Mouse (Mus musculus): ENCODE data around the gene Hcfc2.

Gene Hcfc2

DNA sequence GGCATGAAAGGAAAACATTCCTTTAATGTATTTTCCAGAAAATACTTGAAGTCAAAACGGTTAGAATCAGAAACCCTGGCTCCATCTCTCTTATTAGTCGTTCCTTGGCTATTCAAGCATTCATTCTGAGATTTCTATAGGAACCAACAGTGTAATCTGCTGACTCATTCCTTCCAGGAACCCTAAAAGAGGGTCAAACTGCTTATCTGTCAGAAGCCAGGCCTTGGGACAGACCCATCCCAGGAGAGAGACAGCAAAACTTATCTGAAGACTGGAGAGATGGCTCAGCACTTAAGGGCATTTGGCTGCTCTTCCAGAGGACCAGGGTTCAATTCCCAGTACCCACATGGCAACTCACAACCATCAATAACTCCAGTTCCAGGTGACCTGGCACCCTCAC is 81.1 kb downstream of the Hcfc2 start:
- no peak for DNase-seq

DNA sequence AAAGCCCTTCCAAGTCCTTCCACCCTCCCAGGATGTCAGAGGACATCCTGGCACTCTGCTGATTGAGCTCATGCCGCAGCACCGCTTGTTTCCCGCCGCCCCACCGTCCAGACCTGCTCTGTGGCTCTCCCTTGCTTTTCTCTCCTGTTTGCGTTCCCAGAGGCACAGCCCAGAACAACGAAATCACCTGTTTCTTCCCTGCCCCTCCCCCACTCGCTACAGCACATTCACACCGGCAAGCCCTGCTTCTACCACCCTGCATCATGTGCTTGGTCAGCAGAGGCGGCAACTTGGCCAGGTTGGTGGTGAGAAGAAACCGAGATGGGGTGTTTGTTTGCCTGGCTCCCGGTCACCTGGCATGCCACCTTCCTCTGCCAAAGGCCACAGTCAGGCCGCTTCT is 81.9 kb downstream of the Hcfc2 start:
- DNase-seq: no peak

DNA sequence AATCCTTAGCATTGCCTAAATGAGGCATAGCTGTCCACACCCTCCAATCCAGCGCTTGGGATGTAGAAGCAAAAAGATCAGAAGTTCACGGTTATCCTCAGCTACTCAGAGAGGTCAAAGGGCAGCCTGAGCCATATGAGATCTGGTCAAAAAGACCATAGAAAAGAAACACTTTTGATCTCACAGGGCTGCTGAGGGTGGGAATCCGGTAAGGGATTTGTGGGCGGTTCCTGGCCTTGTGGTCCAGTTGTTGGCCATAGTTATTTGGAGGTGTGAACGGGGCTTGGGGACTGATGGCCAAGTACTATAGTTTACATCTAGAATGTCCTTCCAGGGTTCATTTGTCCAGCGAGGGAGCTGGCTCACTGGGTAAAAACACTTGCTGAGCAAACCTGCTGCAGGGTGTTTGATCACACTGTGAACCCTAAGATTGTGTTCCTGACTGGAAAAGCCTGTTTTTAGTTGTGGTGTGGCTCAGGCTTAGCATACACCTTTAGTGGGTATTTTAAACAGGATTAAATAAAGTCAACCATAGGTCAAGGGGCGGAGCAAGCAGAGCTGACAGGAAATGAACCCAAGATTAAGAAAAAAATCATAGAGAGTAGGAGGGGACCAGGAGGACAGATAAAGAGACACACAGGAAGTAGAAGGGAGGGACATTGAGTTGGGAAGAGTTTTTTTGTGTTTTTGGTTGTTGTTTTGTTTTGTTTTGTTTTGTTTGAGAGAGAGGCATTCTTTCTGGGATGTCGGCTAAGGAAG is 83.0 kb downstream of the Hcfc2 start:
- no peak for DNase-seq

DNA sequence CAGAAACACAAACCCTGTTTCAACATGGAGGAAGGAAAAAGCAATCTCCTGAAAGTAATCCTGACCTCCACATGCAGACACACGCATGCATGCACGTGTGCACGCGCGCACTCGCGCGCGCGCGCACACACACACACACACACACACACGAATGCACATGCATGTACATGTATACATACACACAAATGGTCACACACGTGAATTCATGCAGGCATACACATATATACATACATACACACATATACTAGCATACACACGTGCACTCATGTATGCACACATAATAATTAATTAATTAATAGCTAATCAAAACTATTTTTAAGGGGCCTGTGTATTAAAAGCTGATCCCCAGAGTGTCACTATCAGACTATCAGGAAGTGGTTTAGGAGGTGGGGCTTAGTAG is 83.9 kb downstream of the Hcfc2 start:
- DNase-seq: no peak

DNA sequence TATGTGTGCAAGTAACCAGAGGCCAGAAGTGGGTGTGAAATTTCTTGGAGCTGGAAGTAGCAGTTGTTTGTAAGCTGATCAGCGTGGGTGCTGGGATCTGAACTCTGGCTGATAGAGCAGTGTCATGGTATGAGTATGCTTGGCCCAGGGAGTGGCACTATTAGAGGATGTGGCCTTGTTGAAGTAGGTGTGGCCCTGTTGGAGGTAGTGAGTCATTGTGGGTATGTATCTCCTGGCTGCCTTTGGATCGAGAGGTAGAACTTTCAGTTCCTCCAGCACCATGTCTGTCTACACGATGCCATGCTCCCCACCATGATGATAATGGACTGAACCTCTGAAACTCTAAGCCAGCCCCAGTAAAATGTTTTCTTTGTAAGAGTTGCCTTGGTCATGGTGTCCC is 84.4 kb downstream of the Hcfc2 start:
- DNase-seq: no peak

DNA sequence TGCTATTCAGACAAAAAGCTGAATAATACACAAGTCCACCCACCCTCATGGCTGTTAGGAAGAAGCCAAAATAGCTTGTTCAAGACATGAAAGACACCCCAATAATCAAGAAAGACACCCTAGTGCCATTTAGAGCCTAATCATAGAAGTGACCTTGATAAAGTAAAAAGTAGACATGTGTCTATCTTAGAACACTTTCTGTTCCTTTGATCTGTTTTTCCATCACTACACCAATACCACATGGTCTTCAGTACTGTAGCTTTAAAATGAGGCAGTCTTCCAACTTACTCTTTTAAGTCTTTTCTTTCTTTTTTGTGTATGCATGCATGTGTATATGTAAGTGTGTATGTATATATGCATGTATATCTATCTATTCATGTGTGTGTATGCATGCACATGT is 84.9 kb downstream of the Hcfc2 start:
- DNase-seq: no peak

DNA sequence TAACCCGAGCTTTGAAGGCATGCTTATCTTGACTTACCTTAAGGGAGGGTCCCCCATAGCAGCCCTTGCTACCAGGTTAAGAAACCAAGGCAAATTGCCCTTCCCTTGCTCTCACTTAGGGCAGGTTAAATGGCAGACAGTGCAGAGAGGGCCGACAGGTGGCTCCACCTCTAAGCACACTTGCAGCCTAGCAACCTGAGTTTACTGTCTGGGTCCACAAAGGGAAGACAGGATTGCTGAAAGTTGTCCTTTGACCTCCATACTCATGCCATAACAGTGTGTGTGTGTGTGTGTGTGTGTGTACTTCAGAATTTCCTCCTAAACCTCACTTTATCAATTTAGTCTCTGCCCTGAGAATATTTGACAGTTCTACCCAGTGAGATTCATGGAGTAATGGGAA is 86.5 kb downstream of the Hcfc2 start:
- DNase-seq: no peak

DNA sequence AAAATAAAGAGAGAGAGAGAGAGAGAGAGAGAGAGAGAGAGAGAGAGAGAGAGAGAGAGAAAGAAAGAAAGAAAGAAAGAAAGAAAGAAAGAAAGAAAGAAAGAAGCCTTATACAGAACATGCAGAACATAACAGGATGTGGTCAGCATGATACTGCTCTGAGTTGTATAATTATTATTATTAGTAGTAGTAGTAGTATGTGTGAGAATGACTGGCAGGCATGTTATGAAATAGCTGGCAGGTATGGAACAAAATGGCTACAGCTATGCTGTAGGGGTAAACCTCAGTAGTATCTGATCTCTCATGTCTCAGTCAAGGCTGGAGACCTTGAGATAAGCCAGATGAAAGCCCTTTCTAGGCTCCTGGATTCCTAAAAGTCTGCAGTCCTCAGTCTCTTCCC is 93.2 kb downstream of the Hcfc2 start:
- no peak for DNase-seq

DNA sequence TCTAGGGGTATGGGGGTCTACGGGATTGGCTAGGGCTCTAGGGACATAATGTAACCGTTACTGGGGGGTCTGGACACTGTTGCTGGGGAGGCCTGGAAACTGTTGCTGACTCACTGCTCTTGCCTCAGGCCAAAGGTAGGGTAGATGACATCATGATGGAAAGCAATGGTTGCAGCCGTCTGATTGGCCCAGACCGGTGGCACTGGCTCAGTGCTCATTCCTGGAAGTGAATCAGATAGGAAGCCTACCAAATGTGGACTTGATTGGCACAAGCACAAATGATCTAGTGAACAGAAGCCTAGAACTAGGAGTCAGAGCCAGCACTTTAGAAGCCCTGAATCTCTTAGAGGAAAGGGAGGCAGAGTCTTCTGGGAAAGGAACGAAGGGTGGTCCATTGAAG is 94.5 kb downstream of the Hcfc2 start:
- DNase-seq: no peak

DNA sequence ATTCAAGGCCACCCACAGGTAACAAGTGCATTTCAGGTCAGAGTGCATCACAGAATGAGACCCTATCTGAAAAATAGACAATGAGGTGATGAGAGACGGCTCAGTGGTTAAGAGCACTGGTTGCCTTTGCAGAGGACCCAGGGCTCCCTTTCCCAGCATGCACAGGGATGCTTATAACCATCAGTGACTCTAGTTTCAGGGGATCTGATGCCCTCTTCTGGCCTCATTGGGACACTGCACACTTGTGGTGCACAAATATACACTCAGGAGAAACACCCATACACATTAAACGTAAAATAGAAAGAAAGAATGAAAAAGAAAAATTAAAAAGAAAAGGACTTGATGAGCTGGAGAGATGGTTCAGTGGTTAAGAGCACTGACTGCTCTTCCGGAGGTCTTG is 95.8 kb downstream of the Hcfc2 start:
- no peak for DNase-seq
